Comparison of ENCODE assay signal across 8 mouse cellular contexts in the genomic region with DNA sequence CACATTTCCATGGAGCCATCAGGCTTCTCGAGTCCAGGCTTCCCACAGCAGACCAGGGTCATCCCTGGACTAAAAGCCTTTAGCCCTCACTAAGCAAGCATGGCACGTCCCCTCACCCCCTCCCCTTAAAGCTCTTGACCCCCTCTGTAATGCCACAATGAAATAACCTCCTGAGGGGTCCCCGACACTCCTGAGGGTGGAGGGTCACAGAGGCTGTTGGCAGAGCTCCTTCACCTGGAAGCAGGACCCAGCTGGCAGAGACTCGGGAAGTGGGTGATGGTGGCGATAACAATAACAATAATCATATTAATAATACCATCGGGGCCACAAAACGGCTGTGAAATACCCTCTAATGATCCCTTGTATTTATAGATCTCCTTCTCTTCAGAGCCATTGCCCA. TPM values are rescaled to one million over a fixed set of nuclear protein-coding genes. Genes with fewer than 3 reads are reported as not detected.
DNase-seq lines count a peak whose midpoint lies in the region; ATAC-seq and TF ChIP-seq lines count a peak whose summit lies in the region.

A gene (minus strand): TSS at position 101 of the 400 bp plus-strand sequence.

- H3K27me3 ChIP-seq in kidney, embryonic 14.5 days (ENCODE audit: control insufficient read depth, insufficient read depth, low read length), result peaks cover 1% of the 10 kb centered on the region; the same call in 1 of the 2 replicates
- peaks cover 43% of the 10 kb centered on the region for H3K27me3 ChIP-seq in G1E (ENCODE audit: insufficient read depth, low read length)
- H3K27me3 ChIP-seq in embryonic facial prominence, embryonic 15.5 days, result peaks cover 19% of the 10 kb centered on the region
- no peaks in the 10 kb centered on the region for H3K27me3 ChIP-seq in neural tube, embryonic 14.5 days (ENCODE audit: control insufficient read depth, insufficient read depth, low read length)

- H3K27ac ChIP-seq in kidney, embryonic 14.5 days (ENCODE audit: low read depth, low read length), result no peak within 1 kb of the TSS
- H3K27ac ChIP-seq in embryonic facial prominence, embryonic 15.5 days (replicated peaks), result no peak within 1 kb of the TSS
- no peak within 1 kb of the TSS for H3K27ac ChIP-seq in neural tube, embryonic 14.5 days (ENCODE audit: low read depth, low read length)

- 0 out of 2 replicates have a peak within 1 kb of the TSS, but pooled peaks have one; percentile 19 for H3K4me2 ChIP-seq in kidney, embryonic 14.5 days (replicated peaks; ENCODE audit: low read depth, low read length)
- H3K4me2 ChIP-seq in embryonic facial prominence, embryonic 15.5 days (replicated peaks), result 0 out of 2 replicates have a peak within 1 kb of the TSS, but pooled peaks have one; percentile 15
- H3K4me2 ChIP-seq in neural tube, embryonic 14.5 days (ENCODE audit: low read depth, low read length), result no peak within 1 kb of the TSS

- ATAC-seq in kidney, embryonic 14.5 days (ENCODE audit: low FRiP score, low TSS enrichment), result no peak
- ATAC-seq in G1E (ENCODE audit: extremely low read depth, insufficient number of reproducible peaks, low FRiP score, poor library complexity, severe bottlenecking), result no peak
- no peak for ATAC-seq in embryonic facial prominence, embryonic 15.5 days (ENCODE audit: insufficient number of reproducible peaks, low FRiP score, low TSS enrichment, low read depth)
- no peak for ATAC-seq in neural tube, embryonic 14.5 days (ENCODE audit: low read depth)

- no peaks in the 10 kb centered on the region for H3K9me3 ChIP-seq in kidney, embryonic 14.5 days (ENCODE audit: control insufficient read depth, low read length)
- no peaks in the 10 kb centered on the region for H3K9me3 ChIP-seq in G1E (replicated peaks)
- H3K9me3 ChIP-seq in embryonic facial prominence, embryonic 15.5 days (replicated peaks), result no peaks in the 10 kb centered on the region
- no peaks in the 10 kb centered on the region for H3K9me3 ChIP-seq in neural tube, embryonic 14.5 days (ENCODE audit: control insufficient read depth, low read length)

- TF ChIP-seq CTCF in G1E (IDR thresholded peaks at IDR 0.05; ENCODE audit: low read depth, low read length), result no peak

- no peak within 1 kb of the TSS for H3K4me3 ChIP-seq in kidney, embryonic 14.5 days (ENCODE audit: low read length)
- H3K4me3 ChIP-seq in G1E (ENCODE audit: low read depth, low read length), result no peak within 1 kb of the TSS
- no peak within 1 kb of the TSS for H3K4me3 ChIP-seq in embryonic facial prominence, embryonic 15.5 days (replicated peaks)
- no peak within 1 kb of the TSS for H3K4me3 ChIP-seq in neural tube, embryonic 14.5 days (ENCODE audit: low read depth, low read length)

- 51% methylated on average over 7 of the region's 7 CpGs for WGBS in kidney, embryonic 14.5 days
- WGBS in embryonic facial prominence, embryonic 15.5 days, result 76% methylated on average over 7 of the region's 7 CpGs
- 73% methylated on average over 7 of the region's 7 CpGs for WGBS in large intestine, adult 2 months
- WGBS in neural tube, embryonic 14.5 days, result 32% methylated on average over 7 of the region's 7 CpGs

- H3K4me1 ChIP-seq in kidney, embryonic 14.5 days (ENCODE audit: control insufficient read depth, insufficient read depth, low read length), result peaks cover 13% of the 10 kb centered on the region; the same call in 1 of the 2 replicates
- peaks cover 38% of the 10 kb centered on the region for H3K4me1 ChIP-seq in G1E (ENCODE audit: insufficient read depth, low read depth, low read length)
- H3K4me1 ChIP-seq in embryonic facial prominence, embryonic 15.5 days, result peaks cover 18% of the 10 kb centered on the region
- peaks cover 7% of the 10 kb centered on the region for H3K4me1 ChIP-seq in neural tube, embryonic 14.5 days (ENCODE audit: control insufficient read depth, insufficient read depth, low read length)

- no peak within 1 kb of the TSS for H3K9ac ChIP-seq in kidney, embryonic 14.5 days (ENCODE audit: low read depth, low read length)
- no peak within 1 kb of the TSS for H3K9ac ChIP-seq in embryonic facial prominence, embryonic 15.5 days
- H3K9ac ChIP-seq in neural tube, embryonic 14.5 days (replicated peaks; ENCODE audit: low read depth, low read length), result no peak within 1 kb of the TSS

- H3K36me3 ChIP-seq in kidney, embryonic 14.5 days (ENCODE audit: control insufficient read depth, insufficient read depth, low read length), result no peaks in the 10 kb centered on the region
- H3K36me3 ChIP-seq in G1E (replicated peaks), result no peaks in the 10 kb centered on the region
- no peaks in the 10 kb centered on the region for H3K36me3 ChIP-seq in embryonic facial prominence, embryonic 15.5 days
- no peaks in the 10 kb centered on the region for H3K36me3 ChIP-seq in neural tube, embryonic 14.5 days (ENCODE audit: control insufficient read depth, insufficient read depth, low read length)

- no peak for DNase-seq in kidney, adult 8-10 months
- DNase-seq in G1E (ENCODE audit: low spot score), result no peak
- no peak for DNase-seq in large intestine, adult 2 months (ENCODE audit: low read depth, low spot score)
- no peak for DNase-seq in urinary bladder, postnatal 36 days (ENCODE audit: low spot score in 2 of 2)
- DNase-seq in cerebellum, adult 11 months, result no peak

RNA-seq across cellular contexts. Expression of the gene that starts here (rescaled TPM):
- polyA plus RNA-seq in kidney, embryonic 14.5 days (2014; fragmentation: Nextera tagmentation; extraction: Ambion mirVana), result 13.3 and 23.9 TPM in 2 replicates
- 27.9 and 32.3 TPM in 2 replicates for total RNA-seq in G1E (2014; fragmentation: Nextera tagmentation)
- 0.99 and 1.6 TPM in 2 replicates for total RNA-seq in G1E (2017)
- 46.6 and 54.6 TPM in 2 replicates for polyA plus RNA-seq in G1E (2012)
- 16.8 and 17.9 TPM in 2 replicates for polyA plus RNA-seq in embryonic facial prominence, embryonic 15.5 days (2015; fragmentation: Nextera tagmentation; extraction: Ambion mirVana)
- polyA plus RNA-seq in large intestine, adult 2 months (2012; rRNA removed), result 11.3 and 13.3 TPM in 2 replicates
- 14.7 and 17.8 TPM in 2 replicates for polyA plus RNA-seq in neural tube, embryonic 14.5 days (2014; fragmentation: Nextera tagmentation; extraction: Ambion mirVana)
